Mouse (Mus musculus) liver, embryonic 14.5 days (tissue): ENCODE measurements at regions not wholly inside any gene's neighbourhood (a gene's known extent, or its start where the extent isn't known, plus 50 kb on each side); places are given as distances from the start of the nearest gene placed in this dataset.

ENCODE experiments used
- ATAC-seq: fragments of 200-750 bp; cut with Nextera tagmentation; 2 replicates; pipeline ENCODE4 v1.8.0; 2017; ENCODE audit warnings: moderate number of reproducible peaks, mild to moderate bottlenecking, moderate library complexity; ENCODE audit not compliant: insufficient read depth
- DNase-seq, 3 experiments: peaks; one replicate each; pipeline ENCODE4 v3.0.0-alpha.2; 2012 to 2013; ENCODE audit warnings: low read depth in 3 of 3, low spot score in 3 of 3
- H3K27ac ChIP-seq: fragments of 300-500 bp; sonication (generic); 2 replicates; pipeline ENCODE4 v1.5.1; 2014; ENCODE audit warnings: moderate library complexity, mild to moderate bottlenecking, control low read depth, inconsistent platforms
- H3K27me3 ChIP-seq: fragments of 300-500 bp; sonication (generic); 2 replicates; pipeline ENCODE4 v1.6.1; 2014; ENCODE audit warnings: mild to moderate bottlenecking, low read length, moderate library complexity; ENCODE audit not compliant: control insufficient read depth, insufficient read depth
- H3K36me3 ChIP-seq: fragments of 300-500 bp; sonication (generic); replicated peaks from 2 replicates; pipeline ENCODE4 v1.6.1; 2014; ENCODE audit warnings: low read depth; ENCODE audit not compliant: control insufficient read depth, insufficient read depth
- H3K4me1 ChIP-seq, 2 experiments: fragments of 200-500 bp in 1 of 2; fragments of 300-500 bp in 1 of 2; sonication (generic) in 1 of 2; replicated peaks; 2 replicates each; pipeline ENCODE4 v1.6.1; 2012 to 2014; ENCODE audit warnings: antibody characterized with exemption in 1 of 2, inconsistent platforms in 1 of 2, low read length in 1 of 2; ENCODE audit not compliant: control insufficient read depth in 2 of 2, insufficient read depth in 2 of 2
- H3K4me2 ChIP-seq: fragments of 300-500 bp; sonication (generic); 2 replicates; pipeline ENCODE4 v1.6.1; 2014; ENCODE audit warnings: low read depth, mild to moderate bottlenecking, control low read depth, moderate library complexity
- H3K4me3 ChIP-seq, 2 experiments: fragments of 200-500 bp in 1 of 2; fragments of 300-500 bp in 1 of 2; sonication (generic) in 1 of 2; 2 replicates each; pipeline ENCODE4 v1.5.1; 2012 to 2014; ENCODE audit warnings: low read depth in 2 of 2, low read length in 2 of 2, mild to moderate bottlenecking in 2 of 2, control low read depth in 1 of 2, inconsistent platforms in 1 of 2, moderate library complexity in 1 of 2; ENCODE audit not compliant: insufficient read depth in 1 of 2
- H3K9ac ChIP-seq: fragments of 300-500 bp; sonication (generic); replicated peaks from 2 replicates; pipeline ENCODE4 v1.6.1; 2014; ENCODE audit warnings: mild to moderate bottlenecking, control low read depth, moderate library complexity
- H3K9me3 ChIP-seq: fragments of 300-500 bp; sonication (generic); 2 replicates; pipeline ENCODE4 v1.6.1; 2016; ENCODE audit warnings: low read length, mixed read lengths; ENCODE audit not compliant: control insufficient read depth
- CTCF ChIP-seq: IDR thresholded peaks from 2 replicates; pipeline ENCODE4 v1.5.1; 2016; ENCODE audit warnings: antibody characterized with exemption, low read depth, control low read depth
- EP300 ChIP-seq: IDR thresholded peaks from 2 replicates; pipeline ENCODE4 v1.6.1; 2016; ENCODE audit warnings: antibody characterized with exemption, low read depth
- WGBS: fragments of 180-500 bp; shearing (Covaris S2); extraction: QIAGEN DNeasy Blood & Tissue Kit; methylation state at CpG from one replicate; pipeline ENCODE4 v1.1.7; 2014; ENCODE audit not compliant: insufficient replicate concordance; 5-methylcytosine and 5-hydroxymethylcytosine counted together

DNA sequence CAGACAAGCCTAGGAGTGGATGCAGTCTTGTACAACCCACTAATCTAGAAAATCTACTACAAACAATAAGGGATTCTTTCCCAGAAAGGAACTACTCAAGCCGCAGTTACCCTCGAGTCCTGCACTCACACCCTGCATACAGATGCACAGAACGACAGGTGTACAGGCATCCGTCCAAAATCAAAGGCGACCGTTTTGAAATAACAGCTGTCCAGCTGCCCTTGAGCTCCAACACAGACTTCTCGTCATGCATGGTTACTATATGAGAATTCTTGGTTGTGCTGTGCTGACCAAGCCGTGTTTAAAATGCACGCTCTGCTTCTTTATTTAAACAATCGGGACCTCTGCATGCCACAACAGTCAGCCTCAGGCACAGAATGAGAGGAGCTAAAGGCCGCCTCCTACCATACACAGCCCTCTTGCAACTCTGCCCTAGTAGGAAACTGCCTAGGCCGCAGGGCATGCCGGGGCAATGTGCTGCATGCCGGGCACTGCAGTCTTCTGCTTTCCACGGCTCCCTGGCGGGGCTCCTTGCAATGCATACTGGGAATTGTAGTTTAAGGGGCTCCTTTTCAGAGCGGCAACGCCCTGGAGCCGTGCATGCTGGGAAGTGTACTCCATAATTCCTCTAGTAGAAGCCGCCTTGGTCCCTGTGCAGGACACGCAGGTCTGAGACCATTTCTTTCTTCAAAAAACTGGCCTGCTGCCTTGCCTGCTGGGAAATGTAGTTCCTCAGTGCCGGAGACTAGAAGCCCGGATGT is 237.4 kb upstream of the Myt1l start:
- TF ChIP-seq EP300 (no peak), CTCF (no peak)
- H3K4me1 ChIP-seq: peaks cover 0 to 4% of the 10 kb centered on the region in 2 experiments; a peak in 1 of 4 replicates
- peak overlapping the region; percentile 26 to 51 for H3K4me3 ChIP-seq
- 20% methylated on average over 23 of the region's 23 CpGs for WGBS
- no peaks in the 10 kb centered on the region for H3K36me3 ChIP-seq
- no peak overlapping the region for H3K27ac ChIP-seq
- H3K9ac ChIP-seq: 0 out of 2 replicates have a peak overlapping the region, but pooled peaks have one; percentile 19
- H3K27me3 ChIP-seq: no peaks in the 10 kb centered on the region
- no peaks in the 10 kb centered on the region for H3K9me3 ChIP-seq
- peak overlapping the region; percentile 55 for H3K4me2 ChIP-seq
- peak; percentile 96 for ATAC-seq
- peak; percentile 60 to 64 (median 63) for DNase-seq

DNA sequence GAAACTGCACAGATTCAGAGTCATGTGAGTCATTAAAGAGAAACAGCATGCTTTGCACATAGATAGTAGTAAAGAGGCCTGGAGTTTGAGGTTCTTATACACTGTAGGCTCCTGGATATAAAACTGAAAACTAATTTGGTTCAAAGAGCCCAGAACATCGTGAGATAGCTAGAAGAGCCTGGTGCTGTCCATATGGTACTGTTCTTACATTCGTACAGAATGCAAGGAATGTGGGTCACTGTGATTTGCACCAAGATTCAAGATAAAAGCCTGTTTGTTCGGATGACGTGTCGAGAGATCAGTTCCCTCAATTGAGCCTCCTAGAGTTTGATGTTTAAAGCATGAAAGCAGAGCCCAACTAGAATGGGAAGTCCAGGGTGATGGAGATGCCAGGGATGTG is 230.2 kb upstream of the Myt1l start:
- Histone ChIP-seq H3K4me3 (no peak overlapping the region), H3K36me3 (no peaks in the 10 kb centered on the region), H3K9ac (no peak overlapping the region), H3K27ac (no peak overlapping the region), H3K4me1 (no peaks in the 10 kb centered on the region), H3K4me2 (no peak overlapping the region), H3K27me3 (no peaks in the 10 kb centered on the region), H3K9me3 (no peaks in the 10 kb centered on the region)
- DNase-seq: no peak
- TF ChIP-seq EP300 (no peak), CTCF (no peak)
- 50% methylated on average over 5 of the region's 5 CpGs for WGBS
- no peak for ATAC-seq

DNA sequence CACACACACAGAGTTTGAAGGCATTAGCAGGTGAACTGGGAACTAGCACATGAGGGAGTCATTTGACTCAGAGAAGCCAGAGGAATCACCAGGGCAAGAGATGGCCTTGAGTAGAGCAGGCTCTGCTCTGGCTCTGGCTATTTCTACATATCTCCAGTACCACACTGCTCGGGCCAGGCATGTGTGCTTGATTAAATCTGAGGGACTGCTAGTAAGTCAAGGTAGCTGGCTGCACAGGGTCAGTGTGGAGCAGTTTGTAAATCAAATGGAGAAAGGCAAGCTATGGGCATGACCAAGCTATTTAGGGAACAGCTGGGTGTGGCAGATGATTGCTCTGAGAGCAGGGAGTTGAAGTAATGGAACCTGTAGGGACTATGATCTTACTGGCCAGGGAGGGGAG is 212.5 kb upstream of the Myt1l start:
- TF ChIP-seq EP300 (no peak), CTCF (no peak)
- Histone ChIP-seq H3K9ac (no peak overlapping the region), H3K27me3 (no peaks in the 10 kb centered on the region), H3K4me2 (no peak overlapping the region), H3K27ac (no peak overlapping the region), H3K9me3 (no peaks in the 10 kb centered on the region), H3K36me3 (no peaks in the 10 kb centered on the region), H3K4me1 (no peaks in the 10 kb centered on the region), H3K4me3 (no peak overlapping the region)
- no peak for DNase-seq
- WGBS: 28% methylated on average over 1 of the region's 1 CpGs
- no peak for ATAC-seq

DNA sequence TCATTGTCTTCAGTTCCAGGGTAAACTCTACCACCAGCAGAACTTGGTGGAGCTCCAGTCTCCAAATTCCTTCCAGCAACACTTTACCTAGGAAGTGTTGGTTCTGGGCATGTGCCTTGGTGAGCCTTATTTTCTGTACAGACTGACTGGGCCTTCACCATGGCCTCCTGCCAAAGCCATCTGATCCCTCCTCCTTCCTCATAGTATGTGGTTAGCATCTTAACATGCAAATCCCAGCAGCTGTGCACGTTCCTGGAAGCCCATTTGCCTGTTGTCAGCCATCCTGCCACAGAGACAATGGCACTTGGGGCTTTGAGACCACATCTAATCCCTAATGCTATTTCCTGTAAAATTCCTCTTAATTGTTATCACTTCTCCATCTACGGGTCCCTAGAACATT is 206.7 kb upstream of the Myt1l start:
- H3K27ac ChIP-seq: no peak overlapping the region
- H3K4me1 ChIP-seq: no peaks in the 10 kb centered on the region
- H3K27me3 ChIP-seq: no peaks in the 10 kb centered on the region
- 16% methylated on average over 2 of the region's 2 CpGs for WGBS
- no peaks in the 10 kb centered on the region for H3K36me3 ChIP-seq
- ATAC-seq (no peak), DNase-seq (no peak)
- H3K9ac ChIP-seq: no peak overlapping the region
- H3K4me2 ChIP-seq: no peak overlapping the region
- no peaks in the 10 kb centered on the region for H3K9me3 ChIP-seq
- no peak overlapping the region for H3K4me3 ChIP-seq
- TF ChIP-seq EP300: no peak
- TF ChIP-seq CTCF: no peak

DNA sequence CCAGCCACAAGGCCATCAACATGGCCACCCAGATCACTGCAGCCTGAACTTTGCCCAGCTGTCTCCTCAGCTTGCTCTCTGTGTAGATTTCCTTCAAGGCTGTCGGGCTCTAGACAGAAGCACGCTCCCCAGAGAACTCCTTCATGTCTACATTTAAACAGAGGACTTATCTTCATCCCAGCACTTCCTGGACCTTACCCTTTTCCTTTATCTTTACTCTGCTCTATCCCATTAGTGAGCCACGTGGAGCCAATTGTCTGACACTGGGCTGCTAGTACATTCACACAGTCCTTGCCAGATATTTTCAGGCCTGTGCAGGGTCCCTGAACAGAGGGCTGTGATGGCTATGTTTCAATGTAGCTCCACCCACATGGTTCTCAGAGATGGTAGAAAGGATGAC is 204.7 kb upstream of the Myt1l start:
- no peak for ATAC-seq
- no peak for DNase-seq
- no peak overlapping the region for H3K4me3 ChIP-seq
- WGBS: 10% methylated on average over 3 of the region's 3 CpGs
- no peak overlapping the region for H3K27ac ChIP-seq
- H3K36me3 ChIP-seq: no peaks in the 10 kb centered on the region
- H3K27me3 ChIP-seq: no peaks in the 10 kb centered on the region
- no peaks in the 10 kb centered on the region for H3K9me3 ChIP-seq
- H3K4me1 ChIP-seq: no peaks in the 10 kb centered on the region
- no peak overlapping the region for H3K9ac ChIP-seq
- TF ChIP-seq EP300: no peak
- TF ChIP-seq CTCF: no peak
- no peak overlapping the region for H3K4me2 ChIP-seq
